Mouse (Mus musculus) stomach, embryonic 15.5 days (tissue): ENCODE data around the gene Podnl1. TPM values are rescaled to one million over a fixed set of nuclear protein-coding genes. Genes with fewer than 3 reads are reported as not detected.
A peak's percentile ranks its signal among the peaks of the same experiment; 100 is the strongest.

Experiments
- ATAC-seq: fragments of 200-750 bp; cut with Nextera tagmentation; 2 replicates; pipeline ENCODE4 v1.8.0; 2017; ENCODE audit warnings: low read depth, moderate number of reproducible peaks, moderate TSS enrichment; ENCODE audit not compliant: insufficient read depth, low FRiP score
- H3K27ac ChIP-seq: fragments of 300-500 bp; sonication (generic); 2 replicates; pipeline ENCODE4 v1.5.1; 2015; ENCODE audit warnings: mild to moderate bottlenecking, inconsistent platforms
- H3K27me3 ChIP-seq: fragments of 300-500 bp; sonication (generic); replicated peaks from 2 replicates; pipeline ENCODE4 v1.6.1; 2015; ENCODE audit warnings: inconsistent platforms
- H3K36me3 ChIP-seq: fragments of 300-500 bp; sonication (generic); 2 replicates; pipeline ENCODE4 v1.6.1; 2015; ENCODE audit warnings: inconsistent platforms
- H3K4me1 ChIP-seq: fragments of 300-500 bp; sonication (generic); 2 replicates; pipeline ENCODE4 v1.6.1; 2015; ENCODE audit warnings: inconsistent platforms
- H3K4me2 ChIP-seq: fragments of 300-500 bp; sonication (generic); 2 replicates; pipeline ENCODE4 v1.6.1; 2015; ENCODE audit warnings: mild to moderate bottlenecking, inconsistent platforms
- H3K4me3 ChIP-seq: fragments of 300-500 bp; sonication (generic); replicated peaks from 2 replicates; pipeline ENCODE4 v1.5.1; 2015; ENCODE audit warnings: inconsistent platforms
- H3K9ac ChIP-seq: fragments of 300-500 bp; sonication (generic); 2 replicates; pipeline ENCODE4 v1.6.1; 2015; ENCODE audit warnings: inconsistent platforms
- H3K9me3 ChIP-seq: fragments of 300-500 bp; sonication (generic); 2 replicates; pipeline ENCODE4 v1.6.1; 2016; ENCODE audit warnings: inconsistent platforms
- WGBS: fragments of 180-500 bp; shearing (Covaris S2); methylation state at CpG from one replicate; pipeline ENCODE4 v1.1.7; 2015; 5-methylcytosine and 5-hydroxymethylcytosine counted together
- microRNA counts: library from miRNA; unstranded; fragments of <30 nt; microRNA quantifications from one replicate; lab custom pipeline; 2016
- microRNA-seq: library from miRNA; unstranded; fragments of <30 nt; microRNA quantifications from one replicate; pipeline ENCODE4, GENCODE M21; 2016
- polyA plus RNA-seq: library from polyadenylated mRNA; unstranded; fragments of >200 nt; fragmentation: Nextera tagmentation; extraction: Ambion mirVana; gene quantifications from 2 replicates; pipeline ENCODE4 v1.2.1, GENCODE M21; 2015

The Podnl1 gene
- polyA plus RNA-seq, 1 experiment from 2014 or later, result 0.39 TPM

- 84% methylated on average over 6 of the region's 6 CpGs for WGBS
- Histone ChIP-seq H3K9me3 (no peaks in the 10 kb centered on the region), H3K4me3 (no peak overlapping the region), H3K4me2 (no peak overlapping the region), H3K4me1 (0 out of 2 replicates have a peak, but pooled peaks cover 2% of the 10 kb centered on the region), H3K27me3 (no peaks in the 10 kb centered on the region), H3K9ac (no peak overlapping the region), H3K27ac (no peak overlapping the region), H3K36me3 (peaks cover 20% of the 10 kb centered on the region; the same call in 1 of the 2 replicates)
- no peak for ATAC-seq
Observed at GRCm38 (mm10) chr8:84173861-84174260, 48.1 kb downstream of the Podnl1 start.

- Histone ChIP-seq H3K27me3 (no peaks in the 10 kb centered on the region), H3K27ac (no peak overlapping the region), H3K9ac (no peak overlapping the region), H3K4me3 (no peak overlapping the region), H3K4me1 (peaks cover 20% of the 10 kb centered on the region), H3K4me2 (no peak overlapping the region), H3K9me3 (no peaks in the 10 kb centered on the region), H3K36me3 (peaks cover 15% of the 10 kb centered on the region; the same call in 1 of the 2 replicates)
- ATAC-seq, result no peak
- 18% methylated on average over 3 of the region's 3 CpGs for WGBS
Observed at GRCm38 (mm10) chr8:84176560-84176959, 50.8 kb downstream of the Podnl1 start.

- Histone ChIP-seq H3K4me1 (peaks cover 21% of the 10 kb centered on the region), H3K27ac (no peak overlapping the region), H3K9me3 (no peaks in the 10 kb centered on the region), H3K9ac (no peak overlapping the region), H3K36me3 (peaks cover 11% of the 10 kb centered on the region; the same call in 1 of the 2 replicates), H3K4me3 (no peak overlapping the region), H3K4me2 (no peak overlapping the region), H3K27me3 (no peaks in the 10 kb centered on the region)
- 74% methylated on average over 3 of the region's 3 CpGs for WGBS
- no peak for ATAC-seq
Observed at GRCm38 (mm10) chr8:84177405-84177804, 51.6 kb downstream of the Podnl1 start.

GRCm38 (mm10) chr8:84178592-84178991 lies 52.8 kb downstream of the Podnl1 start:
- Histone ChIP-seq H3K4me1 (peaks cover 21% of the 10 kb centered on the region), H3K36me3 (peaks cover 5% of the 10 kb centered on the region; the same call in 1 of the 2 replicates), H3K4me3 (no peak overlapping the region), H3K9ac (no peak overlapping the region), H3K9me3 (no peaks in the 10 kb centered on the region), H3K27ac (no peak overlapping the region), H3K4me2 (no peak overlapping the region), H3K27me3 (no peaks in the 10 kb centered on the region)
- ATAC-seq, result no peak
- WGBS, result 85% methylated on average over 8 of the region's 8 CpGs

- no peak for ATAC-seq
- 28% methylated on average over 4 of the region's 4 CpGs for WGBS
- H3K4me3 ChIP-seq, result peak overlapping the region; percentile 14
- H3K27ac ChIP-seq, result no peak overlapping the region
- H3K4me2 ChIP-seq, result peak overlapping the region; percentile 50
- no peaks in the 10 kb centered on the region for H3K27me3 ChIP-seq
- 0 out of 2 replicates have a peak overlapping the region, but pooled peaks have one; percentile 13 for H3K9ac ChIP-seq
- 0 out of 2 replicates have a peak, but pooled peaks cover 5% of the 10 kb centered on the region for H3K36me3 ChIP-seq
- peaks cover 24% of the 10 kb centered on the region for H3K4me1 ChIP-seq
- H3K9me3 ChIP-seq, result no peaks in the 10 kb centered on the region
Observed at GRCm38 (mm10) chr8:84179946-84180345, 54.2 kb downstream of the Podnl1 start.

- H3K27ac ChIP-seq, result peak overlapping the region; percentile 68
- WGBS, result 5% methylated on average over 16 of the region's 16 CpGs
- no peak overlapping the region for H3K9ac ChIP-seq
Observed at GRCm38 (mm10) chr8:84180530-84181190, 54.9 kb downstream of the Podnl1 start.

More at GRCm38 (mm10) chr8:84180530-84181190, 54.9 kb downstream of the Podnl1 start:
- Histone ChIP-seq H3K4me3 (peak overlapping the region; percentile 14), H3K9me3 (no peaks in the 10 kb centered on the region), H3K27me3 (no peaks in the 10 kb centered on the region), H3K4me1 (peaks cover 24% of the 10 kb centered on the region), H3K36me3 (0 out of 2 replicates have a peak, but pooled peaks cover 5% of the 10 kb centered on the region), H3K4me2 (peak overlapping the region; percentile 50)
- ATAC-seq, result peak; percentile 59

MicroRNA genes within 50 kb of the gene (microRNA counts, 519-probe panel; counts per million panel counts)
- microRNA mmu-miR-181c (lab: Ali Mortazavi, UCI), result 2,603 counts per million, percentile 62 among the panel's probes with 10 or more counts
- microRNA mmu-miR-709 (lab: Ali Mortazavi, UCI), result 2,025 counts per million, percentile 24 among the panel's probes with 10 or more counts

Small RNA genes within 50 kb of the gene (microRNA-seq; reads per million reads assigned to microRNA genes)
- not detected for gene Gm25110
- gene Mir181c, result 5,348 reads per million, percentile 90 among the genes with 10 or more reads in this experiment
- 4,070 reads per million, percentile 87 among the genes with 10 or more reads in this experiment for gene Mir181d
- gene Mir709, result not detected

Other genes starting within 250 kb of the Podnl1 start
- 17.7 and 18.1 TPM in 2 replicates for gene Adgrl1, start 225.9 kb upstream of the Podnl1 start, polyA plus RNA-seq
- 0.42 and 0.53 TPM in 2 replicates for gene Gm10644, start 170.8 kb upstream of the Podnl1 start, polyA plus RNA-seq
- gene Asf1b, start 170.5 kb upstream of the Podnl1 start, polyA plus RNA-seq, result 55.0 and 57.3 TPM in 2 replicates
- 113 and 125 TPM in 2 replicates for gene Prkaca, start 153.0 kb upstream of the Podnl1 start, polyA plus RNA-seq
- gene Samd1, start 128.3 kb upstream of the Podnl1 start, polyA plus RNA-seq, result 8.9 and 9.9 TPM in 2 replicates
- 0.53 and 0.68 TPM in 2 replicates for gene 1700067K01Rik, start 124.5 kb upstream of the Podnl1 start, polyA plus RNA-seq
- 0.67 and 1.0 TPM in 2 replicates for gene 2210011C24Rik, start 113.8 kb upstream of the Podnl1 start, polyA plus RNA-seq
- 6.6 and 6.7 TPM in 2 replicates for gene Palm3, start 104.5 kb upstream of the Podnl1 start, polyA plus RNA-seq
- gene Il27ra, start 83.4 kb upstream of the Podnl1 start, polyA plus RNA-seq, result 1.1 and 1.7 TPM in 2 replicates
- gene Rln3, start 81.0 kb upstream of the Podnl1 start, polyA plus RNA-seq, result not detected in 2 replicates
- gene Gm10643, start 60.9 kb upstream of the Podnl1 start, polyA plus RNA-seq, result 1.1 and 1.3 TPM in 2 replicates
- 8.0 and 8.8 TPM in 2 replicates for gene Rfx1, start 59.2 kb upstream of the Podnl1 start, polyA plus RNA-seq
- gene Dcaf15, start 21.2 kb upstream of the Podnl1 start, polyA plus RNA-seq, result 6.8 and 7.7 TPM in 2 replicates
- gene Cc2d1a, start 21.9 kb downstream of the Podnl1 start, polyA plus RNA-seq, result 22.2 and 22.7 TPM in 2 replicates
- gene 4930432K21Rik, start 22.0 kb downstream of the Podnl1 start, polyA plus RNA-seq, result 0.91 and 1.2 TPM in 2 replicates
- gene Nanos3, start 59.2 kb downstream of the Podnl1 start, polyA plus RNA-seq, result 1.7 and 2.3 TPM in 2 replicates
- gene Zswim4, start 111.1 kb downstream of the Podnl1 start, polyA plus RNA-seq, result 8.9 and 9.7 TPM in 2 replicates
- gene D8Ertd738e, start 123.7 kb downstream of the Podnl1 start, polyA plus RNA-seq, result 311 and 318 TPM in 2 replicates
- 68.9 and 73.2 TPM in 2 replicates for gene Mri1, start 131.3 kb downstream of the Podnl1 start, polyA plus RNA-seq
- gene Ccdc130, start 144.4 kb downstream of the Podnl1 start, polyA plus RNA-seq, result 14.4 and 17.8 TPM in 2 replicates